Mouse (Mus musculus) lung, adult 18-20 months (tissue): Measurements from ENCODE around the gene BC048671.

ENCODE experiments used
- DNase-seq, 2 experiments: peaks; one replicate each; pipeline ENCODE4 v3.0.0; 2022; ENCODE audit warnings: mixed read lengths in 2 of 2

The BC048671 gene

DNA sequence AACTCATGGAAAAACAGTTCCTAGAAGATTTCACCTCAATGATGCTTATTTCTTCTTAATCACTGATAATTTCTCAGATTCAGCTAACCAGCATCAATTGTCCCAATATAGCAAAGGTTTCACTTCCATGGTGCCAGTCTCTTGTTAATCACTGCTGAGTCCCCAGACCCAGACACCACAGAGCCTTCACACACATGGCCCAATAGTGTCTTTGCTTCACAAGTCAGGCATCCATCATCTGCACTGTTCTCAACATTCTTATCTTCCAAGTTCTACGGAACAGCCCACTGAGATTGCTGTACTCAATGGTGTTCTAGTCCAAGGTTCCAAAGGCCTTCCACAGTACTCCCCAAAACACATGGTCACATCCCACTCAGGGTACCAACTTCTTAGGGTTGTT, at the start of gene BC048671:
Gene BC048671, plus strand, starts transcription at position 301 of the 400 bp plus-strand sequence.
- DNase-seq = no peak

DNA sequence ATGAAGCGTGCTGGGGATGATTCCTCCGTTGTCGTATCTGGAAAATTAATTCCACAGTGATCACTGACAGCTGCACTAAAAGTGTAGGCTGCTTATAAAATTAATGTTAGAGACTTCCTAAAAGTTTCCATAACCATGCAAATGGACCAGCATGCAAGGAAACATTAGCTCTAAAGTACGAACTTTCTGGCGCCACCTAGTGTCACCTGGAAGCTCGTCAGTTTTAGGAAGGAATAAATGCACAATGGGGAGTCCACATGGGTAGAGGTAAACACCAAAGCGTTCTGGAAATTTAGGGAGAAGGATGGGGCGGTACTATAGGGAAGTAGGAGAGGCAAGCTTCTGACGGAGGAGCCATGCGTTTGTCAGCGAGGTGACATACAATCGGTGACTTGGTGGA, 12.8 kb upstream of the BC048671 start:
- no peak for DNase-seq

DNA sequence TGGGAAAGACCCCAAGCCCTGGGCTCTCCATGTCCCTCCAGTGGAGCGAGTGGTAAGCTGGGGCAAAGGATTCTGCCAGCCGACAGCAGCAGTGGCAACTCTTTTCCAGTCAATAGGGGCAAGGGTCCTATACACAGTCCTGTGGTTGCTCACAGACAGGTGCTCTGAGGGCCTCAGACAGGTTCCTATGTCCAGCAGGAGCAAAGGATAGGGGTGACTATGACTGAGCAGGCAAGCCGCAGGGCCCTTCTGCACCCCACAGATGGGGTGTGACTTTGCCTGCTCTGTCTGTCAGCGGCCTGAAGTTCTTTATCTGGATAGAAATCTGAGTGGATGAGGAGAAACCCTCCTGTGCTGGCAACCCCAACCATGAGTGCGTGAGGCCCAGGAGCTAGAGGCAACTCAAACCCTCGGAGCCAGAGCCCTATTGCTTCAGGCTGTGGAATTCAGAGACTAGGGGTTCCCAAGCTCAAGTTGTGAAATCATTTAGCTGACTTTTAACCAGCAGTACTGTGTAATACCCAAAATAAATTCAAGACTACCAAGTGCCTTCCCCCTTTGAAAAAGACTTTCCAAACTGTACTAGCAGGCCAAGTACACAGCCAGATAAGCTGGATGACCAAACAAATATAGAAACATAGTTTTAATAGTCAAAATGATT, 5.4 kb downstream of the BC048671 start:
- DNase-seq = no peak

DNA sequence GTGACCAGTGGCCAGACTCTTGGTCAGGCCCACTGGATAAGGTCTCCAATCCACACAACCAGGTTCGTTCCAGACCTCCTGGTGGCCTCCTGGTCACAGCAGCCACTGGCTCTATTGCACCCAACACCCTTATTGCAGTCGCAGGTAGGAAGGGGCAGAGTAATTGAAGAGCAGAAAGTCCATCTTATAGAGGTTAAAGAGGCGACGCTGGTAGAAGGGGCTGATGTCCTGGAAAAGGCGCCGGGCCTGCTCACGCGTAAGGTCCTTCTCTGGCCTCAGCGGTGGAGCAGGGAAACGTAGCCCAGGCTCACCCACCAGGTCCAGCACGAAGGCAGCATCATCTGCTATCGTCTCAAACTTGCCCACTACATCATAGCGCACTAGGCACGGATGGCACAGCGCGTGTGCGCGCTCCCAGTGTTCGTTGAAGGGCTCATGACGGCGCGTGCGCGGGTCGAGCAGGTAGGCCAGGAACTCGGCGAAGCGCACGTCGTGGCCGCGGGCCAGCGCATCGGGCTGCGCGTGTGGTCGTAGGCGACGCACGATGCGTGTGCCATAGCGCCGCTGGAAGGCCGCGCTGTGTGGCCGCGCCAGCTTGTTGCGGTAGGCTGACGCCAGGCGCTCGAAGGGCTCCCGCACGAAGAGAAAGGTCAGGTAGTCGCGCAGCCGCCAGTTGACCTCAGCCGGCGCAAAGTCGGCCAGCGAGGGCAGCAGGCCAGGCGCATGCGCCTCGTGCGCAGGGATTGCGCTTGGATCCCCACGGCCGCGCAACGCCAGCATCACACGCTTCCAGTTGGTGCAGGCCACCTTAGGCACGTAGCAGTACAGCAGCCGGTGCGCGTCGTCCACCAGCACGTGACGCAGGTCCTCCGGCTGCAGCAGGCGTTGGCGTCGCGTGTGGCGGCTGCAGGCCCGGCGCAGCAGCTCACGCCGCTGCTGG, 8.1 kb downstream of the BC048671 start:
- no peak for DNase-seq

DNA sequence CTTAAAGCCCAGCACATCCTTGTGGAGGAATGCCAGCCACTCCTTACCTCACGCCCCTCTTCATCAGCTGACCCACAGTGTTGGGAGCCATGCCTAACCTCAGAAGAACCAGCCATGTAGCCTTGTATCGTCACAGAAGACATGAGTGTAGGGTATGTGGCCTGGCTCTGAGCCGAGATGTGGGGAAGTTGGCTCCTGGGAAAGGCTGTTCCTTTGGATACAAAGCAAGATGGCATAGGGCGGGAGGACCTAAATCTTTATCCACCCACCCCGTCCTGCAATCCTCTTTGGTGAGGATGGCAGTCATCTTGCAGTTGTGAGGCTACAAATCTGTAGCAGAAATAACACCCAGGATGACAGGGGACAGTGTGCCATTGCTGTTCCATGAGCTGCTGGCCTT, 14.9 kb downstream of the BC048671 start:
- no peak for DNase-seq

DNA sequence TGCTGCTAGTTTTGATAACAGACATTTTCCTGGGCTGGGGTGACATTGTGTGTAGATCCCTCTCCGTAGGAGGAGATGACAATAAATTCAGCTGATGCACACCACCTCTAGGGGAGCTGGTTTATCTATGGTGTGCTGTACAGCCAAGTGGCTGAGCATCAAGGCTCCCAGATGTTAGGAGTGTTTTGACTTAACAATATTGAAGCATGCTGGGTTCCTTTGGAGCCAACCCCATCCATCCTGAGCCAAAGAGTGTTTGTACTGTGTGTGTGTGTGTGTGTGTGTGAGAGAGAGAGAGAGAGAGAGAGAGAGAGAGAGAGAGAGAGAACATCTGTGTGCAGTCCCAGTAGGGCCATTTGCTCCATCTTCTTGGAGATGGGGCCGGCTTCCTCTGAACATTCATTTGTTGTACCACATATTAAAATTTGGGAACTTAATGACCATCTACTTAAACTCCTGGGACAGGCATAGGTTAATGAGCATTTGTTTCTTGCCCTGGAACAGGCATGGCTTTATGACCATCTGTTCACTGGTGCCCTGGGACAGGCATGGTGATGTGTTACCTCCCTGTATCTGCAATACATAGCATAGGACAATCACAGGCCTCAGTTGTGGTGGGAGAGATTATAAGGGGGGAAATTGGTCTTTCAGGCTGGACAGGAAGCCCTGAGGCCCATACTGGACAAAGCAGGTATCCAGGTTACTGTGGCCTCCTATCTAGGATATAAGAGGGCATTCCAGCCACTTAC, 16.7 kb downstream of the BC048671 start:
- no peak for DNase-seq

DNA sequence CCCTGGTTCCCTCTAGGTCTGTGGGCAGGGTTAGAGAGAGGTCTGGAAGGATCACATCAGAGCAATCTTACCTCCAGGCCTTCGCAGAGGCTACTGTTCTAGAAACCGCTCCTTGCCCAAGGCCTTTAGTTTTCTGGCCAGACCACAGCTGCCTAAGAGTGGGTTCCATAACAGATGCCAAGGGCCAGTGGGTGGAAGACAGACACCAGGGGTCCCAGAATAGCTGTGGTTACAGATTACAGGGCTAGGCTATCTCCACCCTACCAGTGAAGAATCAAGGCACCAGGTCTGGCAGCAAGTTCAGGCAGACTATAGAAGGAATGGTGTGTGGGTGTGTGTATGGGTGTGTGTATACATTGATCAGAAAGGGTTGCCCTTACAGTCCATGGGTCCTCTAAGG, 18.0 kb downstream of the BC048671 start:
- no peak for DNase-seq

DNA sequence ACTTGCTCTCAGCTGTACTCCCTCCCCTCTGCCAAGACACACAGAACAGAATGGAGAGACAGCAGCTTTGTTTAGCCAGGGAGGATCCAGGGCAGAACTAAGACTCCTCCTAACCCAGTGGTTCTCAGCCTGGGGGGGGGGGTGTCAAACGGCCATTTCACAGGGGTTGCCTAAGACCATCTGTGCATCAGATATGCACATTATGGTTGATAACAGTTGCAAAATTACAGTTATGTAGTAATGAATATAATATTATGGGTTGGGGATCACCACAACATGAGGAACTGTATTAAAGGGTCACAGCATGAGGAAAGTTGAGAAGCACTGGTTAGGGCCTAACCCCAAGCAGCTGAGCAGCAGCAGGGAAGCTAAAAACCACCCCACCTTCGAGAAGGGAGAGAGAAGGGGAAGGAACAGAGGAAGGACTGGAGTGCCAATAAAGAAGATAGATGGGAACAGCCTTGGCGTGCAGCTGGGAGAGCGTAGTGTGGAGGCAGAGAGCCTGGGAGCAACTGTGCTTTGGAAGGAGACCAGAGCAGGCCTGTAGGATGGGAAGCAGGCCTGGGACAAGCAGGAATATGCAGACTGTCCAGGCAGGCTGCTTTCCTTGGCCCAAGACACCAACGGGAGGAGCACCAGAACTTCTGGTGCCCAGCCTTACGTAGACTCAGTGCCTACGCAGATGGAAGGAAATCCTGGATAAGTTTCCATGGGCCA, 18.6 kb downstream of the BC048671 start:
- no peak for DNase-seq

DNA sequence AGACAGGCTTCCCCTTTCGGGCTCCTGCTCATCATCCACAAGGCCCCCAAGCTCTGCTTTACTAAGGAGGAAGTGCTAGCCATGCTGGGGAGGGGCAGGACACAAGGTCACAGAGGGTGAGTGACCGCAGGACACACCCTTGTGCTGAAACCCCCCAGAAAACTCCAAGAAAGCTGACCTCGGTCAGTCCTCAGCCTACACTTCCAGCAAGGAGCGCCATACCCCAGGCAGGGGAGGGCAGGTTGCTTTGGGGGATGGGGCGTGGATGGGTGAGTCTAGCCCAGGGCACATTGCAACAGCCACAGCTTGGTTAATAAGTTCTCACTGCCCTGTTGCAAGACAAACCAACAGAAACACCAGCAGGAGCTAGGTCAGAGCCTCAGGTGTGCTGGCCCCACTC, 19.4 kb downstream of the BC048671 start:
- no peak for DNase-seq

DNA sequence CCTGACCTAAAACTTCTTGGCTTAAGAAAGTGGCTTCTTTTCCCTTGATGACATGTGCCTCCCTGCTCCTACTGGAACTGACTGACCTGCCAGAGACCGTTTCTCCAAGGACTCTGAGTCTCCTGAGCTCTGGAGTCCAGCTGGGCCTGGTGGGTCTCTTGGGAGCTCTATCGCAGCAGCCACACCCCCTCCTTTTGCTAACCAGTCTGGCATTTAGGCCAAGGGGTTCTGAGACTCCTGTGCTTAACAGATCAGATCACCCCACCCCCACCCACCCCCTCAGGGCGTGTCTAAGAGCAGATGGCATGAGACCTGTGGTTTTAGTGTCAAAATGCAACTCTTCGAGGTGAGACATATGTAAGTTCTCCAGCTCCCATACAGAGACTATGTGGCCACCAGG, 20.8 kb downstream of the BC048671 start:
- no peak for DNase-seq

DNA sequence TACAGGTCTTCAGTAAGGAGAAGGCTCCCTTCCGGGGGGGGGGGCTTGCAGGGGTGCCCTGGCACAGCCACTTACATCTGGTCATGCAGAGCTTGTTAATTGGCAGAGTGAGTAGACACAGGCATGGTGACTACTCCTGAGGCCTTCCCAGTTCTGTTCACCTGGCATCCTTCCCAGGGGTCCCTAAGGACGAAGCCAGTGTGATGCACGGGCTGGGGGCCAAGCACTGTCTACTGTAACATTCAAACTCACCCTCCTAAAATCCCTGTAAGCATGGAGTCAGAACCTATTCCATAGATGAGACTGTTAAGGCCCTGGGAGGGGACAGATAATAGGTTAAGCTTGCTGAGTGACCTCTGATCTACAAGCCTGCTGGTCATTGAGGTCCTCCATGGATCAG, 23.0 kb downstream of the BC048671 start:
- no peak for DNase-seq

DNA sequence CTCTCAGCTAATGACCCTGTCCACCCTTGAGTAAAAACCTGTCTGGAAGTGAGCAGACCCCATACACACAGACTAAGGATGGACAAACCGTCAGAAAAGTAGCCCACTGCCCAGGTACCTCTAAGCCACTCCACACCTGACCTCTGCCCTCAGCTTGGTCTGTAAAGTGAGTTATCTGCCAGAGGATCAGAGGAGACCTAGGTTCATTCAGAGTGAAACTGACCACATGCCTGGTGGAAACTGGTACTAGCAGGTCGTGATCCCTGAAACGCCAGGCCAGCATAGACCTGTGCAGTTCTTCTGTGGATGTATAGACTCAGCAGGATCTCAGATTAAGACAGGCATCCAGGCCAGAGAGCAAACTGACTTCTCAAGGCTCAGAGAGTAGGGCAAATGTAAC, 23.4 kb downstream of the BC048671 start:
- DNase-seq = no peak

DNA sequence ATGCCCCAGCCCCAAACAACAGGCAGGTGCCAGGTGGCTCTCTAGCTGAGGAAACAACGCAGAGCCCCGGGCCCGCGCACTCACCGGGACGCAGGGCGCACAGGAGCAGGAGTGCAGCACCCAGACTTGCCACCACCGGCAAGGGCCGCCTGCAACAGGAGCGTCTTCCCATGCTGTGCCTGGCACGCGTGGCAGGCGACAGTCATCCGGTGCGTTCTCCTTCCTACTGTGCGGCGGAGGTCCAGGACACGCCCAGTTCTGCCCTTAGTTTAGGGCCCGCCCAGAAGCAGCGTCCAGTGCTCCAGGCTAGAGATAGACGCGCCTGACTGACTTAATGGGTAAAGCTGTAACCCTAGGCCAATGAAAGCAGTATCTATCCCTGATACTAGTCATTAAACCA, 24.0 kb downstream of the BC048671 start, which contains the start of gene Chst13:
Gene Chst13, minus strand, starts transcription at position 195 of the 400 bp plus-strand sequence.
- DNase-seq = peak; percentile 26 to 38

DNA sequence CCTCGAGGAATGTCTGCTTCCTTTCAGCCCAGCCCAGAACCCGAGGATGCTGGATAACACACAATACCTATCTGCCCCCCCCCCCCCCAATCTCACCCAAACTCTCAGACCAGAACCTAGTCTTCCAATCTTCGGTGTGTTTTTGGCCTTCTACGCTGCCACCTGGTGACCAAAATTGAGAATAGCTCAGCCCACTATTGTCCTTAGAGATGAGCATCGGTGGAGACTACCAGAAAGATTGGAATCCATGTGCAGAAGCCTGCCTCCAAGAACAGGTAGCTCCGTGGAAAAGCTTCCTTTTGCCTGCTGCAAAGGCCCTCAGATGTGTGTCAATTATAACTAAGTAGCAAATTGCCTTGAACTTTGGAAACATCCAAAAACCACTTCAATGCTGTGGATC, 26.7 kb downstream of the BC048671 start:
- DNase-seq = no peak

DNA sequence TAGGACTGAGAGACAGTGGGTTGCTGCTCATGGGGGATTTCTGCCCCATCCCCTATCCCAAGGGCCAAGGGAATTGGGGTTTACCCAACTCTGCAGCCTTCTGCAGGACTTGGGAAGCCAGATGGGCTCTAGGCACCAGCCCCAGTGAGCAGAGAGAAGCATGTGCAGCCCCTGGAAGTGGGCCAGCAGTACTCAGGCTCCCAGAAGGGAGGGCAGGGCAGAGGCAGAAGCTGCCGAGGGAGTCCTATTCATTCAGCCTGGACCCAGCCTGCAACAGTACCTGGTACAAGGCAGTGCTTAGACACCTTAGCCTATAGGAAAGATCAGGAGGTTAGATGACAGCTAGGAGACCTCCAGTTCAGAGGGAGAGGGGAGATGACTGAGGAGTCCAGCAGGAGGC, 28.9 kb downstream of the BC048671 start:
- DNase-seq = no peak

DNA sequence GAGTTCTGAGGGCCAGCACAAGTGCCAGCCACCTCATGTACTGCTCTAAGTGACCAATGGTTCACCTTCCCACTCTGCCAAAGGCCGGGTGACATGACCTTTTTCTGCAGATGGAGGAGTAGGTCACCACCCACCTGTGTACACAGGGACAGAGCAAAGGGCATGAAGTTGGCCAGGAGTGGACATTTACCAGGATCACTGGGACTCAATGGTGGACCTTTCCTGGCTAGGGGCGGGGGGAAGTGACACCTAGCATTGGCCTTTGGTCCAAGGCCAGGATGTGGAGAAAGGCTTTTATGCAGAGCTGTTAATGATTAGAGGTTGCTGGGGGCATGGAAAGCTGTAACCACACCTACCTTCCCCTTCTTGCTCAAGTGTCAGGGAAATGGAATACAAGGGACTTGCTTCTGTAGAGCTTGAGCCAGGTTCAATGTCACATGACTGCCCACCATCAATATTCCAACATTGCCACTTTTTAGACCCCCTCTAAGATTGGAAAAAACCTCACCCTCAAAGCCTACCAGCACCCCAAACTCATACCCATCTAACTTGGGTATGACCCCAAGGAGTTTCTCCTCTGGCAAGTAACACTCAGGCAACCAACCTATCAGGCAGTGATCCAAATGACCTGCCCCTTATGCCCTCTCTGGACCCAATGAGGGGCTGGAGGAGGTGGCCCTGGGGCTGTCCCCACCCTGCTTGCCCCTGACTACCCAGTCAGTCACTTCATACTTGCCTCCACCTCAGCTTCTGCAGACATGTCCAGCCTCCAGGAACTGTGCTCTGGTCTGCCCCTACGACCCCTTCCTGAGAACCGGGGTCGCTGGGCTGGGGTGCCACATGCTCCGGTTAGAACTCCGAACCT, 31.8 kb downstream of the BC048671 start, which contains the start of gene Uroc1:
Gene Uroc1, plus strand, starts transcription at position 724 of the 865 bp plus-strand sequence.
- DNase-seq = no peak

DNA sequence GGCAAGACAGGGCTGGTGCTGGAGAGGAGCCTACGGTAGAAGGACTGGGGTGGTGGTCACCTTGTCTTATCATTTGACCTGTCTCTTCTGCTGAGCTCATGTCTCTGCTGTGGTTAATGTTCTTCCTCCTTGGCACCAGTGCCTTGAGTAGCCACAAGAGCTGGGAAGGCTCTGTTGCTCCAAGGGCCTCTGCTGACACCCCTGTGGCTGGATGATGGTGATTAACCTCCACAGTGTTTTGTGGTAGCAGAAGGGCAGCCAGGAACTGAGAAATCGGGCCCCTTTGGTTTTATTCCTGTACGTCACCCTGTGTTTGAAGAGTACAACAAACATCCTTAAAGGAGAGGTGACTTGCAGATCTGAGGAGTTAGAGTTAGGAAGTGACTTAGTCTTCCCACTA, 33.2 kb downstream of the BC048671 start:
- no peak for DNase-seq

DNA sequence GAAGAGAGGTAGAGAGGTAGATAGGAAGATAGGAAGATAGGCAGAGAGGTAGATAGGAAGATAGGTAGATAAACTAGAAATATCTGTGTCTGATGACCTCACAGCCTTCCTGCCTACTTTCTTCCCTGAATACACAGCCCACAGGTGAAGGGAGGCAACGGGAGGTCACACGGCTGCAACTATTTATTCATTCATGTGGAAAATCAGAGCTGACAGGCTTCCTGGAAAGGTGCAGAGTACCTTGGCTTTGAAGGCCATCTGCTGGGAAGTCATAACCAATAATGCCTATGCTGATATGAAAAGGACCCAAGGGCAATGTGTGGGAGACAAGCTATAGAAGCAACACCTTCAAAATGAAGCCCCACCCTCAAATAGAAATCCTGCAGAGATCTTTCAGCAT, 41.3 kb downstream of the BC048671 start:
- no peak for DNase-seq

DNA sequence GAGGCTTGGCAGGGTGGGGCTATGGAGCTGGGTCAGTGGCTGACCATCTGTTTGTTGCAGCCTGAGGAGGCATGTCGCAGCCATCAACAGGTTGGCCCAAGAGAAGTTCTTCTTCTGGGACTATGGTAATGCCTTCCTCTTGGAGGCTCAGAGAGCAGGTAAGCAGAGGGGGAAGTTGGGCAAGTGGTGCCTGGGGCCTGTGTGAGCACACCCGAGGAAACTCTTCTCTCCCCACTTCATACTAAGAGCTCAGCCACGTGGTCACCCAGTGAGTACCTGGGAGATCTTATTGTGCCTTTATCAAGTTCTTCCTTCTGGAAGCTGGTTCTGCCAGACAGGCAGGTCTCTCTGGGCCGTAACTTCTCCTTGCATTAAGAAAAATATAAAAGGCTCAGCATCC, 46.2 kb downstream of the BC048671 start:
- DNase-seq = peak; percentile 49 to 66

DNA sequence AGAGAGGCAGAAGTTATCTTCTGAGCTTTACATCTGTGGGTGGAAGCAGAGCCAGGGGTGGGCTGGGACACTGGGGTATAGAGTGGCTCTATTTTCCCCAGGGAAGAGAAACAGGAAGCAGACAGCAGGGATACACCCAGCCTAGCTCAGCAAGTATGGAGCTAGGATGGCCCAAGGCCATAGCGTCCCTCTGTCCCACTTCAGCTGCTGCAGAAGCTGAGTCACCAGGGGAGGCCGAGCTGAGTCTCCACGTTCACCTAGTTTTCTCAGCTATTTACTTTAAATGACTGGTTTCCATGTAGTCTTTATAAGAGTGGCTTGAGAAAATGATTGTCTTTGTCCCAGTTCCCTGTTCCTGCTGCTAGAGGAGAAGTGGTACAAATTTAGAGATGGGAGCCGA, 47.5 kb downstream of the BC048671 start:
- no peak for DNase-seq

DNA sequence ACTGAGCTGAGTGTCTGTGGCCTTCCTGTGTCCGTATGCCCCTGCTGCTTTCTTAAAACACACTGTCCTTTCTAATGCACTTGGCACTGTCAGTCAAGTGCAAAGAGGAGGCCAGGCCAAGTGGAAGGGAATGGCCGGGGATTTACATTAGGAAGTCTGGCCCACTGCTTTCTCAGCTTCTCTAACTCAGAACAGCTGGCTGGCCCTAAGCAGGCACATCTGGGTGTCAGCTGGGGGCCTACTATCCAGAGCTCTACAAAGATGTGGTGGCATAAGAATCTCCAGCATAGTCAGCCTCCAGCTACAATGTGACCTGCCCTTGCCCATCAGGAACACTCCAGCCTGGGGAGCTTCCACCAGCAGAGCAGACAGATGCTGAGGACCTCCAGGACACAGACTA, 49.0 kb downstream of the BC048671 start:
- no peak for DNase-seq
